Mouse (Mus musculus): ENCODE results near the gene Vamp1.

- TF ChIP-seq CTCF (IDR thresholded peaks at IDR 0.05 in 2 of 3, conservative IDR thresholded peaks at IDR 0.05 in 1 of 3; ENCODE audit: control insufficient read depth in 1 of 3, insufficient read depth in 1 of 3, low read depth in 2 of 3, low read length in 3 of 3, poor library complexity in 1 of 3, severe bottlenecking in 1 of 3), result no peak
- peak; percentile 44 to 73 for TF ChIP-seq POLR2A (IDR thresholded peaks at IDR 0.05; ENCODE audit: control insufficient read depth in 1 of 2, insufficient read depth in 1 of 2, low read depth in 1 of 2, low read length in 2 of 2, poor library complexity in 1 of 2)
- TF ChIP-seq MAX (IDR thresholded peaks at IDR 0.05; ENCODE audit: low read length), result 0 out of 2 replicates have a peak, but pooled peaks have one; percentile 28
- TF ChIP-seq GABPA (IDR thresholded peaks at IDR 0.05; ENCODE audit: low read depth, low read length), result no peak
- no peak for TF ChIP-seq MEF2A (IDR thresholded peaks at IDR 0.05; ENCODE audit: extremely low read depth, insufficient replicate concordance, low read depth, low read length, poor library complexity, severe bottlenecking)
- no peak for TF ChIP-seq ELF1 (IDR thresholded peaks at IDR 0.05; ENCODE audit: low read depth, low read length)
- peak; percentile 84 for TF ChIP-seq POLR2AphosphoS2 (IDR thresholded peaks at IDR 0.05; ENCODE audit: low read length)
- TF ChIP-seq MYC (IDR thresholded peaks at IDR 0.05; ENCODE audit: low read depth, low read length), result no peak
- TF ChIP-seq TCF12 (IDR thresholded peaks at IDR 0.05; ENCODE audit: low read depth, low read length), result no peak
- TF ChIP-seq E2F4 (IDR thresholded peaks at IDR 0.05; ENCODE audit: borderline replicate concordance, low read depth, low read length), result no peak
- no peak for TF ChIP-seq GATA1 (IDR thresholded peaks at IDR 0.05; ENCODE audit: low read depth, low read length)
These were observed 16.0 kb downstream of the Vamp1 start, which contains the start of gene Tapbpl for GRCm38 (mm10) chr6:125231117-125232044.
